Mouse (Mus musculus) thymus, postnatal 36 days (tissue): ENCODE results near the gene Gm21721.
"Not testable (repeated sequence)": the region's sequence is repeated elsewhere in the genome, so short reads cannot be mapped to it uniquely, and the experiment has no call there.

Source experiments
- DNase-seq, 2 experiments: peaks; one replicate each; pipeline ENCODE4 v3.0.0; 2022; ENCODE audit warnings: mixed read lengths in 2 of 2

The Gm21721 gene

GRCm38 (mm10) chrY:9202090-9202489 lies at the start of gene Gm21721:
Gene Gm21721, minus strand, starts transcription at chrY:9202190.
- DNase-seq = not testable (repeated sequence)
